ENCODE assay signal across 16 mouse cellular contexts in genomic region chr4:63006198-63007155, GRCm38 (mm10). TPM values are rescaled to one million over a fixed set of nuclear protein-coding genes. Genes with fewer than 3 reads are reported as not detected.
DNase-seq lines count a peak whose midpoint lies in the region; ATAC-seq lines count a peak whose summit lies in the region.
"Had no signal": no experiment of that assay in that cellular context is flagged by ENCODE, and none has a peak within 500 bp of the region (broad histone marks: within the 10 kb centered on the region; RNA-seq: fewer than 3 reads in every experiment).

No protein-coding gene starts in this region.

- peak overlapping the region; percentile 24; the same call in 1 of the 2 replicates for H3K27ac ChIP-seq in hindbrain, embryonic 13.5 days
- no peak overlapping the region for H3K27ac ChIP-seq in hindbrain, embryonic 11.5 days (ENCODE audit: low read depth, low read length)
- 0 out of 2 replicates have a peak overlapping the region, but pooled peaks have one; percentile 9 for H3K27ac ChIP-seq in liver, embryonic 13.5 days

- no peaks in the 10 kb centered on the region for H3K36me3 ChIP-seq in hindbrain, embryonic 13.5 days
- no peaks in the 10 kb centered on the region for H3K36me3 ChIP-seq in hindbrain, embryonic 11.5 days (ENCODE audit: control insufficient read depth, insufficient read depth, low read length)
- H3K36me3 ChIP-seq in liver, embryonic 13.5 days = no peaks in the 10 kb centered on the region

- no peaks in the 10 kb centered on the region for H3K27me3 ChIP-seq in hindbrain, embryonic 13.5 days
- H3K27me3 ChIP-seq in hindbrain, embryonic 11.5 days (ENCODE audit: control insufficient read depth, insufficient read depth, low read length) = no peaks in the 10 kb centered on the region
- no peaks in the 10 kb centered on the region for H3K27me3 ChIP-seq in liver, embryonic 13.5 days

- H3K4me3 ChIP-seq in hindbrain, embryonic 13.5 days = no peak overlapping the region
- no peak overlapping the region for H3K4me3 ChIP-seq in hindbrain, embryonic 11.5 days (ENCODE audit: low read depth, low read length)
- H3K4me3 ChIP-seq in liver, embryonic 13.5 days (replicated peaks) = no peak overlapping the region
- H3K4me3 ChIP-seq: erythroblast, embryonic 14.5 days had no signal

- peaks cover 51% of the 10 kb centered on the region for H3K4me1 ChIP-seq in hindbrain, embryonic 13.5 days (replicated peaks)
- no peaks in the 10 kb centered on the region for H3K4me1 ChIP-seq in hindbrain, embryonic 11.5 days (replicated peaks; ENCODE audit: control insufficient read depth, insufficient read depth, low read length)
- H3K4me1 ChIP-seq in liver, embryonic 13.5 days (replicated peaks) = peaks cover 17% of the 10 kb centered on the region

- no peak for DNase-seq in hindbrain, embryonic 11.5 days (ENCODE audit: low spot score)
- peak; percentile 54 to 66 for DNase-seq in right cerebral cortex, postnatal 10 days (ENCODE audit: low spot score in 2 of 2)
- no peak for DNase-seq in right cerebral cortex, adult 2 months (ENCODE audit: low spot score in 2 of 2)
- no peak for DNase-seq in liver, embryonic 13.5 days
- peak; percentile 19 for DNase-seq in telencephalon, adult 2 months (ENCODE audit: low read depth, low spot score)
- no peak for DNase-seq in lung, postnatal 25 days (ENCODE audit: low spot score)
- DNase-seq: cerebellum, adult 9-10 months; forebrain, postnatal 0 days; gastrocnemius, postnatal 36 days; left cerebral cortex, postnatal 4 days; right cerebral cortex, postnatal 4 days had no signal

- 79% methylated on average over 7 of the region's 7 CpGs for WGBS in hindbrain, embryonic 13.5 days
- WGBS in hindbrain, embryonic 11.5 days = 82% methylated on average over 7 of the region's 7 CpGs
- WGBS in liver, embryonic 13.5 days (ENCODE audit: insufficient replicate concordance) = 56% methylated on average over 7 of the region's 7 CpGs

- no peak for ATAC-seq in hindbrain, embryonic 13.5 days (ENCODE audit: low FRiP score)
- ATAC-seq in hindbrain, embryonic 11.5 days (ENCODE audit: low FRiP score) = no peak
- ATAC-seq in liver, embryonic 13.5 days (ENCODE audit: low read depth) = peak; percentile 70
- ATAC-seq: forebrain, postnatal 0 days; inflammation-experienced regulatory T-cells, adult 6 months; lung, postnatal 0 days had no signal

- H3K9ac ChIP-seq in hindbrain, embryonic 13.5 days = no peak overlapping the region
- no peak overlapping the region for H3K9ac ChIP-seq in hindbrain, embryonic 11.5 days (ENCODE audit: low read depth, low read length)
- H3K9ac ChIP-seq in liver, embryonic 13.5 days = no peak overlapping the region
- H3K9ac ChIP-seq: forebrain, postnatal 0 days had no signal

- H3K4me2 ChIP-seq in hindbrain, embryonic 13.5 days = no peak overlapping the region
- H3K4me2 ChIP-seq in hindbrain, embryonic 11.5 days (replicated peaks; ENCODE audit: low read depth, low read length) = no peak overlapping the region
- no peak overlapping the region for H3K4me2 ChIP-seq in liver, embryonic 13.5 days
- H3K4me2 ChIP-seq: midbrain, embryonic 11.5 days had no signal

- no peaks in the 10 kb centered on the region for H3K9me3 ChIP-seq in hindbrain, embryonic 13.5 days
- H3K9me3 ChIP-seq in hindbrain, embryonic 11.5 days (ENCODE audit: control insufficient read depth, low read length) = no peaks in the 10 kb centered on the region
- H3K9me3 ChIP-seq in liver, embryonic 13.5 days (replicated peaks) = no peaks in the 10 kb centered on the region

RNA-seq across cellular contexts. Expression of gene Zfp618, which starts 41.1 kb away (rescaled TPM):
- polyA plus RNA-seq in hindbrain, embryonic 13.5 days (2015; fragmentation: Nextera tagmentation; extraction: Ambion mirVana) = 37.9 and 41.5 TPM in 2 replicates
- 34.9 and 36.7 TPM in 2 replicates for polyA plus RNA-seq in hindbrain, embryonic 11.5 days (2014; fragmentation: Nextera tagmentation; extraction: Ambion mirVana)
- polyA plus RNA-seq in liver, embryonic 13.5 days (2015; fragmentation: Nextera tagmentation; extraction: Ambion mirVana) = 2.1 and 4.3 TPM in 2 replicates
- polyA plus RNA-seq: erythroblast, embryonic 14.5 days had no signal

Comparison
In these comparisons a context has a peak if more than half of its experiments do, and no peak if none do; other contexts are left out.
1. DNase-seq: peak in right cerebral cortex, postnatal 10 days (2 of 2) and telencephalon, adult 2 months (single experiment); none in hindbrain, embryonic 11.5 days (single experiment), right cerebral cortex, adult 2 months (0 of 2), liver, embryonic 13.5 days (single experiment) and lung, postnatal 25 days (single experiment).